Mouse (Mus musculus): ENCODE results near the gene Smg7. TPM values are rescaled to one million over a fixed set of nuclear protein-coding genes. Genes with fewer than 3 reads are reported as not detected.

The Smg7 gene
- total and polyA plus RNA-seq, 3 experiments, result 32.1 to 53.9 (median 52.4) TPM

DNA sequence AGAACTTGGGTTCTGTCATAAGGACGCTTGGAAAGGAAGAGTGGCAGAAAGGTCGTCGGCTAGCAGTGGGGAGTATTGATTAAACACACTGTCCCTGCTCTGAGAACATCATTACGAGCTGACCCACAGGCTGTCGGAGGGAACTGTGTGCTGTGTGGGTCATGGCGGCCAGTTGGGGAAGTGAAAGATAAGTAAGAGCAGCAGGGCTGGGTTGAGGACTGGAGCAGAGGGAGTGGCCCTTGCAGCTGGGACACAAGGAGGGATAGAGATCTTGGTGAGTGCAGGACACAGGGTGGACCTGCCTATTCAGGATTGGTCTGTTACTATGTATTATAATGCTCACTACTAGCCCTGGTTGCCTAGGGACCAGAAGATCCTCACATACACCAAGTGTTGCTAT is 97.5 kb downstream of the Smg7 start:
- Histone ChIP-seq H3K79me2 (ENCODE audit: control insufficient read depth, insufficient read depth, low read length, poor library complexity) (peaks cover 14% of the 10 kb centered on the region), H3K9me3 (replicated peaks; ENCODE audit: insufficient read depth, low read length) (no peaks in the 10 kb centered on the region), H3K27ac (ENCODE audit: control insufficient read depth, low read depth, low read length) (no peak overlapping the region), H3K36me3 (ENCODE audit: control insufficient read depth in 1 of 2, insufficient read depth in 2 of 2, low read length in 2 of 2) (peaks cover 0 to 19% of the 10 kb centered on the region in 2 experiments; a peak in 2 of 4 replicates), H3K9ac (ENCODE audit: control insufficient read depth, low read depth, low read length, poor library complexity, severe bottlenecking) (no peak overlapping the region), H3K4me3 (ENCODE audit: control insufficient read depth in 1 of 2, insufficient read depth in 1 of 2, low read depth in 2 of 2, low read length in 2 of 2) (no peak overlapping the region), H3K4me1 (ENCODE audit: control insufficient read depth in 1 of 2, insufficient read depth in 2 of 2, low read length in 2 of 2) (peaks cover 3 to 30% of the 10 kb centered on the region in 2 experiments; a peak in 3 of 4 replicates), H3K27me3 (ENCODE audit: control insufficient read depth in 1 of 2, insufficient read depth in 2 of 2, low read length in 2 of 2) (no peaks in the 10 kb centered on the region)
- no peak for DNase-seq (ENCODE audit: low read depth, low spot score)
- no peak for TF ChIP-seq MXI1 (IDR thresholded peaks at IDR 0.05; ENCODE audit: low read depth, low read length)
- TF ChIP-seq POLR2A (IDR thresholded peaks at IDR 0.05; ENCODE audit: control insufficient read depth in 1 of 2, insufficient read depth in 1 of 2, low read depth in 1 of 2, low read length in 2 of 2, poor library complexity in 1 of 2), result no peak
- TF ChIP-seq ELF1 (IDR thresholded peaks at IDR 0.05; ENCODE audit: low read depth, low read length), result no peak
- no peak for TF ChIP-seq ETS1 (IDR thresholded peaks at IDR 0.05; ENCODE audit: low read depth, low read length)
- no peak for TF ChIP-seq GATA1 (IDR thresholded peaks at IDR 0.05; ENCODE audit: low read depth, low read length)
- TF ChIP-seq CTCF (IDR thresholded peaks at IDR 0.05 in 2 of 3, conservative IDR thresholded peaks at IDR 0.05 in 1 of 3; ENCODE audit: control insufficient read depth in 1 of 3, insufficient read depth in 1 of 3, low read depth in 2 of 3, low read length in 3 of 3, poor library complexity in 1 of 3, severe bottlenecking in 1 of 3), result no peak
- TF ChIP-seq MYC (IDR thresholded peaks at IDR 0.05; ENCODE audit: low read depth, low read length), result no peak
- TF ChIP-seq ZKSCAN1 (IDR thresholded peaks at IDR 0.05; ENCODE audit: low read depth, low read length), result no peak
- TF ChIP-seq POLR2AphosphoS2 (IDR thresholded peaks at IDR 0.05; ENCODE audit: low read length), result no peak
- no peak for TF ChIP-seq JUND (IDR thresholded peaks at IDR 0.05; ENCODE audit: low read depth, low read length)
- TF ChIP-seq TBP (IDR thresholded peaks at IDR 0.05; ENCODE audit: low read depth, low read length), result no peak
- no peak for TF ChIP-seq MEF2A (IDR thresholded peaks at IDR 0.05; ENCODE audit: extremely low read depth, insufficient replicate concordance, low read depth, low read length, poor library complexity, severe bottlenecking)
- no peak for TF ChIP-seq BHLHE40 (IDR thresholded peaks at IDR 0.05; ENCODE audit: borderline replicate concordance, low read depth, low read length)
- no peak for TF ChIP-seq KAT2A (conservative IDR thresholded peaks at IDR 0.05; ENCODE audit: low read depth, low read length)
- TF ChIP-seq USF1 (IDR thresholded peaks at IDR 0.05; ENCODE audit: low read depth, low read length), result no peak
- no peak for TF ChIP-seq TCF12 (IDR thresholded peaks at IDR 0.05; ENCODE audit: low read depth, low read length)
- TF ChIP-seq USF2 (IDR thresholded peaks at IDR 0.05; ENCODE audit: borderline replicate concordance in 1 of 2, insufficient read depth in 1 of 2, low read depth in 1 of 2, low read length in 2 of 2), result no peak
- TF ChIP-seq RCOR1 (IDR thresholded peaks at IDR 0.05; ENCODE audit: low read depth, low read length), result no peak

DNA sequence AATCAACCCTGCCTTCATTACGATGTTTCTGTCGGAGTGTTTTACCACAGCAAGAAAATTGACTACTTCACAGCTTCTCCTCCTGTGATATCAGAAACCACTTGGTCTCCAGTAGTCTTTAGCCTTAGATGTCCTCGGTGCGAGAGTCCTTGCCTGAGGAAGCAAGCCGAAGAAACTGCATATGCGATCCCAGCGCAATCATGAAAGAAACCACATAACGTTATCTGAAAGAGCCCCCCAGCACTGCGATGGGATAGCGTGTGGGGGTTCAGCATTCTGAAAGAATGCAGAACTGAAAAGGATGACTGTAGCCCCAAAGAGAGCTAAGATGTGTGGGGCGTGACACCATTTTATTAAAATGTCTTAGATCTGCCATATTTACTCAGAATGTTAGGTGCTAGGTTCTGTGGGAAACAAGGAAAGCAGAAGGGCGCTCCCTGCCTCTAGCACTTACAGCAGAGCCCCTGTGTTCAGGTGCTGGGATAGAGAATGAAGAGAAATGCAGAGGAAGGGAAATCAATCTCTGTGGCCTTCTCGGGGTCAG is 101.7 kb downstream of the Smg7 start:
- no peaks in the 10 kb centered on the region for H3K27me3 ChIP-seq (ENCODE audit: control insufficient read depth in 1 of 2, insufficient read depth in 2 of 2, low read length in 2 of 2)
- peaks cover 18 to 47% of the 10 kb centered on the region in 2 experiments for H3K4me1 ChIP-seq (ENCODE audit: control insufficient read depth in 1 of 2, insufficient read depth in 2 of 2, low read length in 2 of 2)
- peak; percentile 73 for DNase-seq (ENCODE audit: low read depth, low spot score)
- no peaks in the 10 kb centered on the region for H3K79me2 ChIP-seq (ENCODE audit: control insufficient read depth, insufficient read depth, low read length, poor library complexity)
- peak overlapping the region; percentile 50 for H3K27ac ChIP-seq (ENCODE audit: control insufficient read depth, low read depth, low read length)
- H3K36me3 ChIP-seq (ENCODE audit: control insufficient read depth in 1 of 2, insufficient read depth in 2 of 2, low read length in 2 of 2), result peaks cover 0 to 26% of the 10 kb centered on the region in 2 experiments; a peak in 2 of 4 replicates
- no peaks in the 10 kb centered on the region for H3K9me3 ChIP-seq (replicated peaks; ENCODE audit: insufficient read depth, low read length)
- H3K9ac ChIP-seq (ENCODE audit: control insufficient read depth, low read depth, low read length, poor library complexity, severe bottlenecking), result peak overlapping the region; percentile 51
- peak overlapping the region; percentile 51 to 78 for H3K4me3 ChIP-seq (ENCODE audit: control insufficient read depth in 1 of 2, insufficient read depth in 1 of 2, low read depth in 2 of 2, low read length in 2 of 2)
- no peak for TF ChIP-seq ZNF384 (IDR thresholded peaks at IDR 0.05; ENCODE audit: low read depth, low read length)
- 0 out of 2 replicates have a peak, but pooled peaks have one; percentile 8 for TF ChIP-seq MXI1 (IDR thresholded peaks at IDR 0.05; ENCODE audit: low read depth, low read length)
- TF ChIP-seq BHLHE40 (IDR thresholded peaks at IDR 0.05; ENCODE audit: borderline replicate concordance, low read depth, low read length), result no peak; the same call in 1 of the 2 replicates
- TF ChIP-seq ETS1 (IDR thresholded peaks at IDR 0.05; ENCODE audit: low read depth, low read length), result peak; percentile 51; the same call in 1 of the 2 replicates
- TF ChIP-seq UBTF (IDR thresholded peaks at IDR 0.05; ENCODE audit: borderline replicate concordance, insufficient read depth, low read depth, low read length), result peak; percentile 68; the same call in 1 of the 2 replicates
- TF ChIP-seq SIN3A (IDR thresholded peaks at IDR 0.05; ENCODE audit: low read length), result no peak
- peak; percentile 9; the same call in 1 of the 2 replicates for TF ChIP-seq TAL1 (IDR thresholded peaks at IDR 0.05; ENCODE audit: low read length)
- TF ChIP-seq CTCF (IDR thresholded peaks at IDR 0.05 in 2 of 3, conservative IDR thresholded peaks at IDR 0.05 in 1 of 3; ENCODE audit: control insufficient read depth in 1 of 3, insufficient read depth in 1 of 3, low read depth in 2 of 3, low read length in 3 of 3, poor library complexity in 1 of 3, severe bottlenecking in 1 of 3), result no peak
- no peak for TF ChIP-seq JUND (IDR thresholded peaks at IDR 0.05; ENCODE audit: low read depth, low read length)
- TF ChIP-seq SMC3 (IDR thresholded peaks at IDR 0.05; ENCODE audit: low read depth, low read length), result no peak
- no peak for TF ChIP-seq ZKSCAN1 (IDR thresholded peaks at IDR 0.05; ENCODE audit: low read depth, low read length)
- TF ChIP-seq TBP (IDR thresholded peaks at IDR 0.05; ENCODE audit: low read depth, low read length), result peak; percentile 96
- peak; percentile 60 for TF ChIP-seq GATA1 (IDR thresholded peaks at IDR 0.05; ENCODE audit: low read depth, low read length)
- TF ChIP-seq RCOR1 (IDR thresholded peaks at IDR 0.05; ENCODE audit: low read depth, low read length), result peak; percentile 42; the same call in 1 of the 2 replicates
- TF ChIP-seq USF2 (IDR thresholded peaks at IDR 0.05; ENCODE audit: borderline replicate concordance in 1 of 2, insufficient read depth in 1 of 2, low read depth in 1 of 2, low read length in 2 of 2), result no peak
- no peak for TF ChIP-seq ELF1 (IDR thresholded peaks at IDR 0.05; ENCODE audit: low read depth, low read length)
- no peak for TF ChIP-seq NRF1 (IDR thresholded peaks at IDR 0.05; ENCODE audit: insufficient read depth, low read depth, low read length, poor library complexity, severe bottlenecking)
- no peak for TF ChIP-seq HCFC1 (IDR thresholded peaks at IDR 0.05; ENCODE audit: low read depth, low read length)
- no peak for TF ChIP-seq NELFE (IDR thresholded peaks at IDR 0.05; ENCODE audit: low read depth, low read length)
- TF ChIP-seq ZMIZ1 (IDR thresholded peaks at IDR 0.05; ENCODE audit: low read depth, low read length), result no peak

Measured in MEL (cell line).